Mouse (Mus musculus) hindbrain, postnatal 0 days (tissue): ENCODE measurements around the gene Fabp7. TPM values are rescaled to one million over a fixed set of nuclear protein-coding genes. Genes with fewer than 3 reads are reported as not detected.
A peak's percentile ranks its signal among the peaks of the same experiment; 100 is the strongest.

Source experiments
- ATAC-seq: fragments of 200-750 bp; cut with Nextera tagmentation; 2 replicates; pipeline ENCODE4 v1.8.0; 2017; ENCODE audit warnings: mild to moderate bottlenecking, moderate TSS enrichment, moderate library complexity
- DNase-seq: peaks from one replicate; pipeline ENCODE4 v3.0.0-alpha.2; 2015; ENCODE audit warnings: low spot score
- H3K27ac ChIP-seq: fragments of 300-500 bp; sonication (generic); 2 replicates; pipeline ENCODE4 v1.5.1; 2014; ENCODE audit warnings: mild to moderate bottlenecking
- H3K27me3 ChIP-seq: fragments of 300-500 bp; sonication (generic); 2 replicates; pipeline ENCODE4 v1.6.1; 2014; ENCODE audit warnings: low read length, mixed read lengths; ENCODE audit not compliant: insufficient read depth
- H3K36me3 ChIP-seq: fragments of 300-500 bp; sonication (generic); 2 replicates; pipeline ENCODE4 v1.6.1; 2014; ENCODE audit warnings: low read length, mixed read lengths; ENCODE audit not compliant: insufficient read depth
- H3K4me1 ChIP-seq: fragments of 300-500 bp; sonication (generic); 2 replicates; pipeline ENCODE4 v1.6.1; 2014; ENCODE audit warnings: antibody characterized with exemption, low read length, mixed read lengths; ENCODE audit not compliant: insufficient read depth
- H3K4me2 ChIP-seq: fragments of 300-500 bp; sonication (generic); 2 replicates; pipeline ENCODE4 v1.6.1; 2014; ENCODE audit warnings: low read depth, mild to moderate bottlenecking, low read length, moderate library complexity, mixed read lengths
- H3K4me3 ChIP-seq: fragments of 300-500 bp; sonication (generic); 2 replicates; pipeline ENCODE4 v1.5.1; 2014; ENCODE audit warnings: low read length
- H3K9ac ChIP-seq: fragments of 300-500 bp; sonication (generic); replicated peaks from 2 replicates; pipeline ENCODE4 v1.6.1; 2014; ENCODE audit warnings: mild to moderate bottlenecking, low read length, moderate library complexity, mixed read lengths
- H3K9me3 ChIP-seq: fragments of 300-500 bp; sonication (generic); 2 replicates; pipeline ENCODE4 v1.6.1; 2016; ENCODE audit warnings: low read length, mixed read lengths
- CTCF ChIP-seq: IDR thresholded peaks from 2 replicates; pipeline ENCODE4 v1.5.1; 2016; ENCODE audit warnings: antibody characterized with exemption, control low read depth, low read depth
- WGBS: fragments of 180-500 bp; shearing (Covaris S2); extraction: QIAGEN DNeasy Blood & Tissue Kit; methylation state at CpG from one replicate; pipeline ENCODE4 v1.1.7; 2014; 5-methylcytosine and 5-hydroxymethylcytosine counted together
- polyA plus RNA-seq: library from polyadenylated mRNA; unstranded; fragments of >200 nt; fragmentation: Nextera tagmentation; extraction: Ambion mirVana; gene quantifications from 2 replicates; pipeline ENCODE4 v1.2.1, GENCODE M21; 2015
- total RNA-seq: library from RNA; depleted of rRNA; stranded (reverse); fragments of >200 nt; gene quantifications from 2 replicates; pipeline ENCODE4 v1.2.3, GENCODE M21; 2014; rRNA removed

Fabp7 gene
- 708 and 750 TPM in 2 replicates for total RNA-seq
- polyA plus RNA-seq, result 3,353 and 3,880 TPM in 2 replicates

GRCm38 (mm10) chr10:57784876-57785150 lies at the start of gene Fabp7:
Gene Fabp7, plus strand, starts transcription at chr10:57784881.
- Histone ChIP-seq H3K9ac (peak within 1 kb of the TSS; percentile 61), H3K9me3 (no peaks in the 10 kb centered on the region), H3K27me3 (no peaks in the 10 kb centered on the region), H3K27ac (peak within 1 kb of the TSS; percentile 90), H3K4me2 (peak within 1 kb of the TSS; percentile 57), H3K36me3 (no peaks in the 10 kb centered on the region), H3K4me1 (peaks cover 4% of the 10 kb centered on the region; the same call in 1 of the 2 replicates), H3K4me3 (peak within 1 kb of the TSS; percentile 40)
- DNase-seq (no peak), ATAC-seq (no peak)
- TF ChIP-seq CTCF, result no peak
- WGBS, result 5% methylated on average over 7 of the region's 7 CpGs

- DNase-seq, result no peak
- Histone ChIP-seq H3K4me3 (no peak overlapping the region), H3K4me2 (no peak overlapping the region), H3K9me3 (no peaks in the 10 kb centered on the region), H3K27me3 (no peaks in the 10 kb centered on the region), H3K4me1 (no peaks in the 10 kb centered on the region), H3K9ac (no peak overlapping the region), H3K27ac (no peak overlapping the region), H3K36me3 (no peaks in the 10 kb centered on the region)
- no peak for ATAC-seq
- 63% methylated on average over 4 of the region's 4 CpGs for WGBS
- no peak for TF ChIP-seq CTCF
Observed at GRCm38 (mm10) chr10:57740733-57741132, 43.9 kb upstream of the Fabp7 start.

DNA sequence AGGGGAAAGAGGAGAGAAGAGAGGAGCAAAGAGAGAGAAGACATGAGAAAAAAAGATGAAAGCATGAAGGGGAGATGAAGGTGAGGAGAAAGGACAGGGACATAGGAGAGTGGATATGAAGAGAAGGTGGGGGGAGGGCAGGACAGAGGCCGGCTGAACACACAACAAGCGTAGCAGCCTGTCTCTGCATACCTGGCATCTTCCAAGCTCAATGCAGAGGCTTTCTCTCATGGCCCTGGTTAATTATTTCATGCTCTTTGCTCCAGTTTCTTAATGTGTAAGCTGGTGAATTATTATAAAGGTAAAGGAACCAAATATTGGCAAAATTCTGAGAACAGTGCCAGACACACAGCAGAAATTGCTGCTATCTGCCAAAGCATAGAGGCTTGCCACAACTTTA lies 43.3 kb upstream of the Fabp7 start:
- Histone ChIP-seq H3K9ac (no peak overlapping the region), H3K27ac (no peak overlapping the region), H3K4me3 (no peak overlapping the region), H3K36me3 (no peaks in the 10 kb centered on the region), H3K9me3 (no peaks in the 10 kb centered on the region), H3K4me2 (no peak overlapping the region), H3K27me3 (no peaks in the 10 kb centered on the region), H3K4me1 (no peaks in the 10 kb centered on the region)
- ATAC-seq (no peak), DNase-seq (no peak)
- WGBS, result 69% methylated on average over 2 of the region's 2 CpGs
- TF ChIP-seq CTCF, result no peak

- DNase-seq (no peak), ATAC-seq (no peak)
- H3K27me3 ChIP-seq, result no peaks in the 10 kb centered on the region
- no peak for TF ChIP-seq CTCF
- no peak overlapping the region for H3K4me3 ChIP-seq
- no peaks in the 10 kb centered on the region for H3K9me3 ChIP-seq
- no peaks in the 10 kb centered on the region for H3K4me1 ChIP-seq
- WGBS, result 72% methylated on average over 7 of the region's 7 CpGs
- H3K27ac ChIP-seq, result no peak overlapping the region
- no peak overlapping the region for H3K9ac ChIP-seq
- no peak overlapping the region for H3K4me2 ChIP-seq
- no peaks in the 10 kb centered on the region for H3K36me3 ChIP-seq
Observed at GRCm38 (mm10) chr10:57743045-57743444, 41.6 kb upstream of the Fabp7 start.

GRCm38 (mm10) chr10:57743606-57744016 lies 41.1 kb upstream of the Fabp7 start:
- WGBS, result 2% methylated on average over 6 of the region's 6 CpGs
- no peaks in the 10 kb centered on the region for H3K9me3 ChIP-seq
- DNase-seq (peak; percentile 94), ATAC-seq (peak; percentile 85)
- H3K4me2 ChIP-seq, result peak overlapping the region; percentile 49
- no peaks in the 10 kb centered on the region for H3K4me1 ChIP-seq
- peak overlapping the region; percentile 31 for H3K4me3 ChIP-seq
- peak; percentile 86 for TF ChIP-seq CTCF
- H3K27ac ChIP-seq, result peak overlapping the region; percentile 71; the same call in 1 of the 2 replicates
- no peaks in the 10 kb centered on the region for H3K36me3 ChIP-seq
- H3K27me3 ChIP-seq, result no peaks in the 10 kb centered on the region
- no peak overlapping the region for H3K9ac ChIP-seq

DNA sequence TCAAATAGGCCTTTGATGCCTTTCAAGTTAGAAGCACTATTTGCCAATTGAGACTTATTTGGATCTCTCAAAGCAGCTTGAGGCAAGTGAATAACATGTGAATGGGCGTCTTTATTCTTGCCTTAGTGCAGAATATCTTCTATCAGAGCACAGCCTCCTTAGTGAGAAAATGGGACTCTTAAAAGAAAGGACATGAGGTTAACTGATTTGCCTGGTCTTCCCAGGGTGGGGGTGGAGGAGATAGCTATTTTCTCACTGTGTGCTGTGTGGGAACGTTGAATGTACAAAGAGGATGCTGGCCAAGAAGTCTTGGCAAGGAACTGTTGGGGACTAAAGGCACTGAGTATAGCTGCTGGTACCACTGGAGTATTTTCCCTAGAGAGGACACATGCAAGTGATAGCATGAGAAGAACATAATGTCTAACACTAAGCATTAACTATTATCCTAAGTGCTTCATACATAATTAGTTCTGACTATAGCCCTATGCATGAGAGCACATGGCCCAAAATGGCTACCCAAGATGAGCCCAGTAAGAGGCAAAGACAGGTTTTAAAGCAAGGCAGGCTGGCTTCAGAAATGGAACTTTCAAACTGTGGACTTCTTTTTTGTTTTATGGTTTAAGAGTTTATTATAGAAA lies 40.4 kb upstream of the Fabp7 start:
- TF ChIP-seq CTCF, result no peak
- no peaks in the 10 kb centered on the region for H3K9me3 ChIP-seq
- peak overlapping the region; percentile 71 for H3K27ac ChIP-seq
- no peaks in the 10 kb centered on the region for H3K36me3 ChIP-seq
- H3K4me1 ChIP-seq, result no peaks in the 10 kb centered on the region
- peak; percentile 63 for DNase-seq
- peak; percentile 88 for ATAC-seq
- H3K4me2 ChIP-seq, result peak overlapping the region; percentile 49; the same call in 1 of the 2 replicates
- no peak overlapping the region for H3K9ac ChIP-seq
- no peak overlapping the region for H3K4me3 ChIP-seq
- 16% methylated on average over 2 of the region's 2 CpGs for WGBS
- H3K27me3 ChIP-seq, result no peaks in the 10 kb centered on the region

- no peak overlapping the region for H3K4me2 ChIP-seq
- DNase-seq (no peak), ATAC-seq (no peak)
- no peak for TF ChIP-seq CTCF
- H3K9ac ChIP-seq, result no peak overlapping the region
- H3K4me3 ChIP-seq, result no peak overlapping the region
- no peaks in the 10 kb centered on the region for H3K9me3 ChIP-seq
- no peak overlapping the region for H3K27ac ChIP-seq
- H3K4me1 ChIP-seq, result no peaks in the 10 kb centered on the region
- no peaks in the 10 kb centered on the region for H3K36me3 ChIP-seq
- H3K27me3 ChIP-seq, result no peaks in the 10 kb centered on the region
Observed at GRCm38 (mm10) chr10:57745452-57745851, 39.2 kb upstream of the Fabp7 start.
